Mouse (Mus musculus): ENCODE measurements around the gene Pdzk1ip1. TPM values are rescaled to one million over a fixed set of nuclear protein-coding genes. Genes with fewer than 3 reads are reported as not detected.

The Pdzk1ip1 gene
- polyA plus RNA-seq, 1 experiment from 2014 or later = 9.0 TPM

DNA sequence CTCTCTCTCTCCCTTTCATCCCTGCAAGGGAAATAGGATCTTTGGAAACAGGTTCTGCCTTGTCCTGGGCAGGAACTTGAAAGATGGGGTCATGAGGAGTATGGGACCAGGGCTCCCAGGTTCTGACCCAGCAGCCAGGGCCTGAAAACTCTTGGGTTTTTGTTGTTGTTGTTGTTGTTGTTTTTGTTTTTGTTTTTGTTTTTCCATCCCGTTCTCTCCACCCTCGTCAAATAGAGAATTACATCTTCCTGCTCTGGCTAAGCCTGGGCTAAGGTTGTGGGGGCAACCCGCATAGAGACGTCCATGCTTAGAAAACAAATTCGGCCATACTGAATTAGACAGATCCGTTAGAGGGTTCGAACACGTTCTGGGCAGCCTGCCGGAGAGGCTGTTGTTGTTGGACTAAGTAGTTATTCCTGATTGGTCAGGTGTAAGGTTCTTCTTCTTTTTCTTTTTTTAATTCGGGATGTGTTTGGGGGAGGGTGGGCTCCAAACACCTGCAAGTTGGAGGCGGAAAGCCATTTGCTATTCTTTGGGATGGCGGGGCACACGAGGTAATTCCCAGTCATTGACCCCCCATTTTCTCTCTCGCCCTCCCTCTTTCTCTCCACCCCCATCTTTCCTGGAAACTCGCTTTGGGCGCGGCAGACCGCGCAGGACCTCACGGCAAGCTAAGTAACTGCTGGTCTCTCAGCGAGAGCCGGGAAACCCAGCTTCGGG, 29.5 kb upstream of the Pdzk1ip1 start:
- no peaks in the 10 kb centered on the region for H3K36me3 ChIP-seq
- H3K4me1 ChIP-seq = peaks cover 36% of the 10 kb centered on the region
- peak overlapping the region; percentile 62 for H3K27ac ChIP-seq
- peak; percentile 60 for DNase-seq (ENCODE audit: low spot score)
- H3K9me3 ChIP-seq (replicated peaks) = no peaks in the 10 kb centered on the region
- peaks cover 100% of the 10 kb centered on the region for H3K27me3 ChIP-seq (ENCODE audit: low read depth, poor library complexity, severe bottlenecking)
- H3K4me3 ChIP-seq = peak overlapping the region; percentile 46
- 2% methylated on average over 23 of the region's 23 CpGs for WGBS

- no peaks in the 10 kb centered on the region for H3K9me3 ChIP-seq (replicated peaks)
- H3K4me1 ChIP-seq = peaks cover 37% of the 10 kb centered on the region
- peak; percentile 51 for DNase-seq (ENCODE audit: low spot score)
- peak overlapping the region; percentile 62 for H3K27ac ChIP-seq
- H3K4me3 ChIP-seq = peak overlapping the region; percentile 46
- peaks cover 100% of the 10 kb centered on the region for H3K27me3 ChIP-seq (ENCODE audit: low read depth, poor library complexity, severe bottlenecking)
- no peaks in the 10 kb centered on the region for H3K36me3 ChIP-seq
- WGBS = 4% methylated on average over 12 of the region's 12 CpGs
Measured at GRCm38 (mm10) chr4:115059871-115060270, 28.6 kb upstream of the Pdzk1ip1 start.

DNA sequence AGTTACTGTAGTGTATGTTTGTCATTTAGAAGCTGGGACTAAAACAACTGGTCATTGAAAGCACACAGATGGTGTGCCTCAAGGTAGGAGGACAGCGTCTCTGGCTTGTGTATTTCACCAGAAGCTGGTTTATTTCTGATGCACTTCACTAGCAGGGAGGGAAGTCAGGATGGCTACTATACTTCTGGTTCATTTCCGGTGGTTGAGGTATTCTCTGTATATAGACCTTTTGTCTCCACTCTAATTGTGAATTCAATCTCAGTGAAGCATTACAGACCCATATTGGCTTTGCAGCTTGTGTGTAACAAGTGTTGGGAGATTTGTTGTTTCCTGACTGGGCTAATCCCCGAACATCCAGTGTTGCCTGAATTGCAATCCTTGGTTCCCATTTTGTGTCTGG, 27.8 kb upstream of the Pdzk1ip1 start:
- peak overlapping the region; percentile 46; the same call in 1 of the 2 replicates for H3K4me3 ChIP-seq
- DNase-seq (ENCODE audit: low spot score) = no peak
- H3K4me1 ChIP-seq = peaks cover 37% of the 10 kb centered on the region
- H3K9me3 ChIP-seq (replicated peaks) = no peaks in the 10 kb centered on the region
- H3K27me3 ChIP-seq (ENCODE audit: low read depth, poor library complexity, severe bottlenecking) = peaks cover 100% of the 10 kb centered on the region
- 15% methylated on average over 3 of the region's 3 CpGs for WGBS
- H3K36me3 ChIP-seq = no peaks in the 10 kb centered on the region
- no peak overlapping the region for H3K27ac ChIP-seq

- Histone ChIP-seq H3K27me3 (ENCODE audit: low read depth, poor library complexity, severe bottlenecking) (peaks cover 100% of the 10 kb centered on the region), H3K36me3 (no peaks in the 10 kb centered on the region), H3K4me3 (peak overlapping the region; percentile 61), H3K9me3 (replicated peaks) (no peaks in the 10 kb centered on the region), H3K27ac (no peak overlapping the region), H3K4me1 (peaks cover 24% of the 10 kb centered on the region)
- 3% methylated on average over 9 of the region's 9 CpGs for WGBS
- DNase-seq (ENCODE audit: low spot score) = peak; percentile 54
Measured at GRCm38 (mm10) chr4:115062540-115062874, 26.0 kb upstream of the Pdzk1ip1 start.

DNA sequence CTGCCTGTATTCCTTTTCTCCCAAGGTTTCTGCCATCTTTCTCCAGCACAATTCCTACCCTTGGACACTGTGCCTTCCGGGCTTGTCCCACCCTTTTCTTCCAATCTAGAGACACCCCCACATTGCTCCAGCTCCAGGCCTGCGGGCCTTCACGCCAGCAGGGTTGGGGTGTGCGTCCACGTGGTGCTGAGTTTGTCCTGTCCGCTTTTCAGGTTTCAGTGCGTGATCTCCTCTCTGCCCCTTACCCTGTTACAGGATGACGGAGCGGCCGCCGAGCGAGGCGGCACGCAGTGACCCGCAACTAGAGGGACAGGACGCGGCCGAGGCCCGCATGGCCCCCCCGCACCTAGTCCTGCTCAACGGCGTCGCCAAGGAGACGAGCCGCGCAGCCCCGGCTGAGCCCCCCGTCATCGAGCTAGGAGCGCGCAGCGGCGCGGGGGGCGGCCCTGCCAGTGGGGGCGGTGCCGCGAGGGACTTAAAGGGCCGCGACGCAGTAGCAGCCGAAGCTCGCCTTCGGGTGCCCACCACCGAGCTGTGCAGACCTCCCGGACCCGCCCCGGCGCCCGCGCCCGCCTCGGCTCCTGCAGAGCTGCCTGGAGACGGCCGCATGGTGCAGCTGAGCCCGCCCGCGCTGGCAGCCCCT, 25.5 kb upstream of the Pdzk1ip1 start:
- Histone ChIP-seq H3K36me3 (no peaks in the 10 kb centered on the region), H3K9me3 (replicated peaks) (no peaks in the 10 kb centered on the region), H3K27me3 (ENCODE audit: low read depth, poor library complexity, severe bottlenecking) (peaks cover 100% of the 10 kb centered on the region), H3K4me3 (peak overlapping the region; percentile 61), H3K27ac (peak overlapping the region; percentile 62), H3K4me1 (peaks cover 20% of the 10 kb centered on the region)
- WGBS = under 1% methylated on average over 58 of the region's 58 CpGs
- peak; percentile 79 for DNase-seq (ENCODE audit: low spot score)

DNA sequence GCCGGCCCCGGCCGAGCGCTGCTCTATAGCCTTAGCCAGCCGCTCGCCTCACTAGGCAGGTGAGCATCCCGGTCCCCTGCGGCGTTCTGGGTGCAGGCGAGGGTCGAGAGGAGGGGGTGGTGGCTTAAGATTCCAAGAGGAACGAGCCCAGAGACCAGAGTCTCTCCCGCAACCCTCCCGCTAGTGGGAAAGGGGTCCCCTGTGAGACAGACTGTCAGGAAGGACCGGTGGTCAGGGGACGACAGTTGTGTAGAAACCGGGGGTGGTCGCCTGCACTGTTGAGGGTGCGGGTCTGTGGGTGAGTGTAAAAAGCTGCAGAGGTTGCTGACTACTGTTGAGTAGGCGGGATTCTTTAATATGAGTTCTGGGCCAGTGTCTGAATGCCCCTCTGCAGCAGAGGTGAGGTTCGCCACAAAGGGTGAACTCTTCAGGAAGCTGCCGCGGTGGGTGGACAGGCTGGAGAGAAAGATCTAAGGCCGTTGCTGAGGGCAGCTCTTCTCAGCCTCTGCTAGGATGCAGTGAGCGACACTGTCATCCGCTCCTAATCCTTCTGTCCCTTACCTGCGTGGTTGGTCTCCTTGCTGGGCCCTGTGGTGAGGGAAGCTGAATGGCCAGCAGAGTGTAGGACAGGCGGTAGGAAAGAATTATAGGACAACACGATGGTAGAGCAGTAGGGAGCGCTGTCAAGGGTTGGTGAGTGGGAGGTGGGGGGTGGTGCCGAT, 24.8 kb upstream of the Pdzk1ip1 start:
- 1% methylated on average over 31 of the region's 31 CpGs for WGBS
- H3K27ac ChIP-seq = peak overlapping the region; percentile 62
- DNase-seq (ENCODE audit: low spot score) = no peak
- H3K27me3 ChIP-seq (ENCODE audit: low read depth, poor library complexity, severe bottlenecking) = peaks cover 100% of the 10 kb centered on the region
- H3K4me1 ChIP-seq = peaks cover 20% of the 10 kb centered on the region
- peak overlapping the region; percentile 61 for H3K4me3 ChIP-seq
- H3K36me3 ChIP-seq = no peaks in the 10 kb centered on the region
- no peaks in the 10 kb centered on the region for H3K9me3 ChIP-seq (replicated peaks)

DNA sequence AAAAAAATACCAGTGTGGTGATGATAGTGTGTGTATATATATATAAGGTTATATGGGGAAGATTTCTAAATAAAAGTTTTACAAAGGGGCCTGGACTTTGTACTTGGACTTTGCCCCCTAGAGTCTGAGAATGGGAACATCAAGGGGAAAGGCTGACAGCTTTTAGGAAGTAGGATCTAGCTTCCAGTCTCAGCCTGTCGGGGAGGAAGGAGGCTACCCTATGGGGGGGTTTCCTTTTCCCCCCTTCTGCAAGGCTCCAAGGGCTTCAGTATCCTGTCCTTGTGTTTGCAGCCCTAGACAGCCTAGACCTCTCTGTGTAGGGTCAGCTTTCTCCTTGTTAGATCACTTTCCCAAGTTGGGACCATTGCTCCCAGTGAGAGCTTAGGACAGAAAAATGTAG, 16.8 kb upstream of the Pdzk1ip1 start:
- H3K36me3 ChIP-seq = no peaks in the 10 kb centered on the region
- peaks cover 45% of the 10 kb centered on the region for H3K27me3 ChIP-seq (ENCODE audit: low read depth, poor library complexity, severe bottlenecking)
- 33% methylated on average over 1 of the region's 1 CpGs for WGBS
- no peak overlapping the region for H3K4me3 ChIP-seq
- no peak for DNase-seq (ENCODE audit: low spot score)
- H3K4me1 ChIP-seq = peaks cover 7% of the 10 kb centered on the region; the same call in 1 of the 2 replicates
- no peaks in the 10 kb centered on the region for H3K9me3 ChIP-seq (replicated peaks)
- no peak overlapping the region for H3K27ac ChIP-seq

DNA sequence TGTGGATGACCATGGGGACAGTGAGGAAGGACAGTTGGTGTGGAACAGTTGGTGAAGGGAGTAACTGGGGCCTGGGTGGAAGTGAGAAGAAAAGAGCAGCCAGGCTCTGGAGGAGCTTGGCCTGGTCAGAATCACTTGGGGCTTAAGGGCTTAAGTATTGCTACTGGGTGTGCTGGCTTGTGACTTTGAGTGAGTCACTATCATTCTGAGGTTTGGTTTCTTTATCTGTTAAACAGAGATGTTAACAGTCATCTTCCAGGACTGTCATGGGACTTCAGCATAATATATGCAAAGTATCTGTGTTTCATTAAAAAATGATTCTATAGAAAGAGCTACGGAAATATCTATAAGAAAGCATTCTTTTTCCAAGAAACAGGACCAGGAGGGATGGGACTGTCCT, 13.7 kb upstream of the Pdzk1ip1 start:
- Histone ChIP-seq H3K4me1 (peaks cover 17% of the 10 kb centered on the region), H3K36me3 (no peaks in the 10 kb centered on the region), H3K9me3 (replicated peaks) (no peaks in the 10 kb centered on the region), H3K4me3 (no peak overlapping the region), H3K27me3 (ENCODE audit: low read depth, poor library complexity, severe bottlenecking) (peaks cover 22% of the 10 kb centered on the region; the same call in 1 of the 2 replicates), H3K27ac (no peak overlapping the region)
- 90% methylated on average over 1 of the region's 1 CpGs for WGBS
- DNase-seq (ENCODE audit: low spot score) = no peak

GRCm38 (mm10) chr4:115075204-115075915, 13.1 kb upstream of the Pdzk1ip1 start:
- Histone ChIP-seq H3K27ac (0 out of 2 replicates have a peak overlapping the region, but pooled peaks have one; percentile 14), H3K4me1 (peaks cover 18% of the 10 kb centered on the region), H3K36me3 (no peaks in the 10 kb centered on the region), H3K27me3 (ENCODE audit: low read depth, poor library complexity, severe bottlenecking) (peaks cover 16% of the 10 kb centered on the region; the same call in 1 of the 2 replicates), H3K4me3 (no peak overlapping the region), H3K9me3 (replicated peaks) (no peaks in the 10 kb centered on the region)
- no peak for DNase-seq (ENCODE audit: low spot score)
- 58% methylated on average over 3 of the region's 3 CpGs for WGBS

DNA sequence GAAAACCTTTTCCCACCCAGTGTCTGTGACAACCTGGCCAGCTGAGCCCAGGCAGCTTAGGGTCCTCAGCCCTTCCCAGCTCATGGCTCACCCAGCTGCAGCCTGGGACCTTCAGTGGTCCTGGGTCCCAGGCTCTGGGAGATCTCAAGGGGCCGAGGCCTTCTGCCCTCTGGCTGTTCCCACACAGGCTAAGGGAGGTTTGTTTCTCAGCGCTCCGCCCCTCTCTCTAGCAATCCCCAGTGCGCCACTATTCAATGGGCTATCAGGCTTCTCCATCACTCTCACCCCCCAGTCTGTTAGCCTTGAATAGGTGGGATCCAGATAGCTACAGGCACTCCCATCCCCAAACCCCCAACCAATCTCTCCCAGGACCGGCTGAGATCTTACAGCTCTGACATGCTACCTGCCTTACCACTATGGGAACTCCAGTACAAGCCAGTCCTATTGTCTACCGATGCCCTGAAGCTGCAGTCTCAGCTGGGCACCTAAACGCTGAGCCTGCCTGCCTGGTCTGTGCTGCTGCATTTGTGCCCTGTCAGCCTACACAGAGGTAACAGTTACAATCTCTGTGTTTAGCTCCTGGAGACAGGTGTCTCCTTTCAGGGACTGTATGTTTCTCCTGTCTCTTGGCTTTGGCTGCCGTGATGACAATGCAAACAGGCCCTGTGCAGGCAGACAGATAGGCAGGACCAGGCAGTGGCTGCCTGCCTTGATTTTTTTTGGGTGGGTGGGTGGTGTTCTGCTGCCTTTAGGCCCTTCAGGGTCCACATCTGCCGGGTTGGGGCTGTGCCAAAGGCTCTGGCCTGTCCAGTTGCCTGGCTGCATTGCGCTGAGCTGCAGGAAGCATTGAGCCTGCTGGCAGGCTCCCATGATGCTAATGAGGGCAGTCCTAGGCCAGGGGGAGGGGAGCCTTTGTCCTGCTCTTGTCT, 9.4 kb upstream of the Pdzk1ip1 start:
- Histone ChIP-seq H3K9me3 (replicated peaks) (no peaks in the 10 kb centered on the region), H3K4me3 (no peak overlapping the region), H3K36me3 (no peaks in the 10 kb centered on the region), H3K27ac (no peak overlapping the region), H3K27me3 (ENCODE audit: low read depth, poor library complexity, severe bottlenecking) (peaks cover 16% of the 10 kb centered on the region; the same call in 1 of the 2 replicates), H3K4me1 (peaks cover 18% of the 10 kb centered on the region)
- 37% methylated on average over 10 of the region's 10 CpGs for WGBS
- DNase-seq (ENCODE audit: low spot score) = no peak

DNA sequence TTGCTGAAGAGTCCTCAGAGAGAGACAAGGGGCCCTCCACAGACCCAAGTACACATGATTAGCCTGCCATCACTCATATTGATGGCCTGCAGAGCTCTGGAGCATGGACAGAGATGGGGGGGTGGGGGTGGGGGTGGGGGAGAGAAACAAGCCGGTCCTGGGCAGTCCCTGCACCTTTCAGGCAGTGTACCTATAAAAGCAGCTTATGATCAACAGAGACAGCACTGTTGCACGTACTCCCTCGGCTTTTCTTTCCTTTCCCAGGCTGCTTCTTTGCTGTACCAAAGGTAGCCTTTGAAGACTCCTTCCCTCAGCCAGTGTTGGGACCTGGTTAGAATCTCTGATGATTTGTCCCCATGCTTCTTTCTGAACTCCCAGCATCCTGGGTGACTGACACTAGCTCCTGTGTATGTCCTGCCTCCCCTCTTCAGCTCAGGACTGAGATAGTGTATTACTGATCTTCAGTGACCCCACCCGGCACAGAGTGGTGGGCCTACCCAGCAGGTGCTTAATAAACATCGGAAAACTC, 8.6 kb upstream of the Pdzk1ip1 start:
- Histone ChIP-seq H3K4me1 (peaks cover 18% of the 10 kb centered on the region), H3K4me3 (no peak overlapping the region), H3K36me3 (no peaks in the 10 kb centered on the region), H3K27me3 (ENCODE audit: low read depth, poor library complexity, severe bottlenecking) (peaks cover 20% of the 10 kb centered on the region; the same call in 1 of the 2 replicates), H3K9me3 (replicated peaks) (no peaks in the 10 kb centered on the region), H3K27ac (no peak overlapping the region)
- no peak for DNase-seq (ENCODE audit: low spot score)
- WGBS = 30% methylated on average over 5 of the region's 5 CpGs

All from limb, embryonic 10.5 days (tissue).